7 mouse cellular contexts compared by ENCODE assay signal in genomic region chr14:54686063-54686521, GRCm38 (mm10). TPM values are rescaled to one million over a fixed set of nuclear protein-coding genes. Genes with fewer than 3 reads are reported as not detected.
DNase-seq lines count a peak whose midpoint lies in the region; ATAC-seq and TF ChIP-seq lines count a peak whose summit lies in the region.

1700123O20Rik (plus strand) TSS chr14:54686216.

- ATAC-seq in granulocyte monocyte progenitor cell, adult 5-6 weeks (replicated peaks; ENCODE audit: poor library complexity, severe bottlenecking): peak; percentile 69
- peak; percentile 73 for ATAC-seq in intestine, postnatal 0 days
- peak; percentile 83 for ATAC-seq in liver, embryonic 16.5 days (ENCODE audit: low read depth)

- peak within 1 kb of the TSS; percentile 95 for H3K27ac ChIP-seq in brown adipose tissue, adult 24 weeks (replicated peaks; ENCODE audit: low read depth, low read length)
- H3K27ac ChIP-seq in intestine, postnatal 0 days (ENCODE audit: low read depth, low read length): peak within 1 kb of the TSS; percentile 92
- peak within 1 kb of the TSS; percentile 100 for H3K27ac ChIP-seq in liver, embryonic 16.5 days (ENCODE audit: low read length)

- H3K4me1 ChIP-seq in brown adipose tissue, adult 24 weeks (ENCODE audit: control insufficient read depth, insufficient read depth, insufficient read length, low read length): 0 out of 2 replicates have a peak, but pooled peaks cover 2% of the 10 kb centered on the region
- H3K4me1 ChIP-seq in intestine, postnatal 0 days (replicated peaks; ENCODE audit: control insufficient read depth, insufficient read depth, low read length): peaks cover 6% of the 10 kb centered on the region
- peaks cover 23% of the 10 kb centered on the region for H3K4me1 ChIP-seq in liver, embryonic 16.5 days (ENCODE audit: control insufficient read depth, low read depth, low read length)

- peak within 1 kb of the TSS; percentile 75 for H3K9ac ChIP-seq in intestine, postnatal 0 days (ENCODE audit: low read depth, low read length)
- H3K9ac ChIP-seq in liver, embryonic 16.5 days (ENCODE audit: low read depth, low read length): peak within 1 kb of the TSS; percentile 98

- H3K36me3 ChIP-seq in intestine, postnatal 0 days (ENCODE audit: control insufficient read depth, insufficient read depth): peaks cover 33% of the 10 kb centered on the region
- peaks cover 24% of the 10 kb centered on the region for H3K36me3 ChIP-seq in liver, embryonic 16.5 days (ENCODE audit: control insufficient read depth, insufficient read depth)

- H3K27me3 ChIP-seq in intestine, postnatal 0 days (replicated peaks; ENCODE audit: control insufficient read depth, insufficient read depth, low read length): no peaks in the 10 kb centered on the region
- H3K27me3 ChIP-seq in liver, embryonic 16.5 days (ENCODE audit: control insufficient read depth, insufficient read depth, low read depth, low read length): no peaks in the 10 kb centered on the region

- H3K4me2 ChIP-seq in intestine, postnatal 0 days (replicated peaks; ENCODE audit: low read depth): peak within 1 kb of the TSS; percentile 72
- H3K4me2 ChIP-seq in liver, embryonic 16.5 days (ENCODE audit: low read depth, low read length): peak within 1 kb of the TSS; percentile 78

- peak; percentile 61 for TF ChIP-seq CTCF in intestine, postnatal 0 days (IDR thresholded peaks at IDR 0.05; ENCODE audit: low read depth)

- peak; percentile 76 for DNase-seq in urinary bladder, postnatal 14 days (ENCODE audit: low spot score)
- DNase-seq in urinary bladder, postnatal 25 days (ENCODE audit: low spot score): no peak
- peak; percentile 88 for DNase-seq in retina, embryonic 14.5 days (ENCODE audit: low spot score)

- no peaks in the 10 kb centered on the region for H3K9me3 ChIP-seq in intestine, postnatal 0 days (ENCODE audit: control insufficient read depth)
- no peaks in the 10 kb centered on the region for H3K9me3 ChIP-seq in liver, embryonic 16.5 days (replicated peaks; ENCODE audit: control insufficient read depth, low read length)

- H3K4me3 ChIP-seq in brown adipose tissue, adult 24 weeks (ENCODE audit: insufficient read depth, low read depth, low read length): peak within 1 kb of the TSS; percentile 79
- peak within 1 kb of the TSS; percentile 70 for H3K4me3 ChIP-seq in intestine, postnatal 0 days (ENCODE audit: low read depth, low read length)
- H3K4me3 ChIP-seq in liver, embryonic 16.5 days (ENCODE audit: low read depth, low read length): peak within 1 kb of the TSS; percentile 79

- under 1% methylated on average over 41 of the region's 41 CpGs for WGBS in intestine, postnatal 0 days
- WGBS in liver, embryonic 16.5 days (ENCODE audit: insufficient replicate concordance): under 1% methylated on average over 41 of the region's 41 CpGs

RNA-seq across cellular contexts. Expression of gene 1700123O20Rik, which starts in this region (rescaled TPM):
- 33.3 and 43.1 TPM in 2 replicates for polyA plus RNA-seq in brown adipose tissue, adult 24 weeks (2012; ENCODE audit: insufficient read depth, insufficient read length, missing spikeins)
- total RNA-seq in granulocyte monocyte progenitor cell, adult 5-6 weeks (2014; fragmentation: Nextera tagmentation): 44.3 and 69.7 TPM in 2 replicates
- 42.2 and 50.0 TPM in 2 replicates for total RNA-seq in granulocyte monocyte progenitor cell, adult 5-6 weeks (2017)
- 75.5 and 76.8 TPM in 2 replicates for polyA plus RNA-seq in intestine, postnatal 0 days (2015; fragmentation: Nextera tagmentation; extraction: Ambion mirVana)
- 40.2 and 42.6 TPM in 2 replicates for polyA plus RNA-seq in liver, embryonic 16.5 days (2015; fragmentation: Nextera tagmentation; extraction: Ambion mirVana)
